Mouse (Mus musculus): ENCODE results near the gene Ttll12.
A peak's percentile ranks its signal among the peaks of the same experiment; 100 is the strongest.

DNA sequence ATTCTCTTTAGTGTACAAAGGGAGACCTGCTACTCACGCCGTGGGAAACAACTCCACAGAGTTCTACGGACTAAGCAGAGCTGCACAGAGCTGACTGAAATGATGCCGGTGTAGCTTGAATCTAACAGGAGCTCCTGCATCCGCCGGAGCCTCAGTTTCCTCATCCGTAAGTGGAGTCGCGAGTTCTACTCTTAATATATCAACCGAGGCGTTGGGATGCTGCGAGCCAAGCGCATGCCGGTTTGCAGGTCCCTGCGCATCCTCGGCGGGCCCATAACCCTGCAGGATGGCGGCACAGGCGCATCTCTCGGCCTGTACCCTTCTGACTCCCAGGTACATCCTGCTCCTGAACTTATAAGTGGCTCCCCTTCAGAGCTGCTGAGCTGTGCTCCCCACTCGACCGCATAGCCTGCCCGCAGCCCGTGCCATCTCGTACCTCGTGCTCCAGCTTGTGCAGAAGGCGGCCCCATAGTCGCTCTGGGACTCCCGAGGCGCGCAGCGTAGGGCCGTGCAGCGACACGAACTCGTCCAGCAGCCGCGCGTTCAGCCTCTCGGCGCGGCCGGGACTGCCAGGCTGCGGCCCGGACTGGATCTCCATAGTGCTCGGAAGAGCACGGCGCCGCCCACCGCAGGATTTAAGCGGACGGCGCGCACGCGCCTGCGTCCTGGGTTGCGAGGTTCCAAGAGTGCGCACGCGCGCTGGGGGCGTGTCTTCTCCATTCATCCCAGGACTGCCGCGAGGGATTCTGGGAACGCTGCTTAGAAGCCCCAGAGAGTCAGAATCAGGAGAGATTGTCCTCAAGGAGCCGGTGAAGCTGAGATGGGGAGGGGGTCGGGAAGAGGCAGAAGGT is at the start of gene Ttll12:
- no peak; the same call in 1 of the 2 replicates for TF ChIP-seq CTCF (IDR thresholded peaks at IDR 0.05; ENCODE audit: insufficient read depth, low read depth, low read length)
- TF ChIP-seq POLR2A (IDR thresholded peaks at IDR 0.05; ENCODE audit: insufficient read depth, low read depth, low read length) = peak; percentile 74

All from olfactory bulb, adult 2 months (tissue).